Mouse (Mus musculus): Measurements from ENCODE around the gene Hfe2.

GRCm38 (mm10) chr3:96477558-96477957, 47.4 kb upstream of the Hfe2 start:
- TF ChIP-seq POLR2A (IDR thresholded peaks at IDR 0.05; ENCODE audit: extremely low read depth, insufficient read depth, low read length) (no peak), CTCF (IDR thresholded peaks at IDR 0.05; ENCODE audit: low read depth, low read length) (no peak)

Data from liver, adult 2 months (tissue).